Mouse (Mus musculus): ENCODE measurements at regions not wholly inside any gene's neighbourhood (a gene's known extent, or its start where the extent isn't known, plus 50 kb on each side); places are given as distances from the start of the nearest gene placed in this dataset.

DNA sequence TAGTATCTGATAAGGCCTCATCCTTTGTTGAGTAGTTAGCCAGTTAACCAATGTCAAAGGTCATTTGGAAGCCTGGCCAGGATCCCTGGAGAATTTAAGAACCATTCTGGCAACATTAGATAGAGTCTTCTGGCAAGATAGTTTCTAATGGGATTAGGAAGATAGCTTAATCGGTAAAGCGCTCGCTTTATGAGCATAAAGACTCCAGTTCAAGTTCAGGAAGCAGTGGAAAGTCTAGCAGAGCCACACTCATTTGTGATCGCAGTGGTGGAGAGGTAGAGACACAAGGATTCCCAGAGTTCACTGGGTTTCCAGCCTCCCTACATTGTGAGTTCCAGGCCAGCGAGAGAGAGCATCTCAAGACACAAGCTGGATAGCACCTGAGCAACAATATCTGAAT, 60.5 kb upstream of the Adamts9 start:
- no peaks in the 10 kb centered on the region for H3K27me3 ChIP-seq (ENCODE audit: control insufficient read depth, insufficient read depth, low read length)
- no peaks in the 10 kb centered on the region for H3K36me3 ChIP-seq (ENCODE audit: control insufficient read depth, insufficient read depth, low read length)
- TF ChIP-seq POLR2A (IDR thresholded peaks at IDR 0.05; ENCODE audit: control insufficient read depth, low read depth, low read length) (no peak), CTCF (IDR thresholded peaks at IDR 0.05; ENCODE audit: control insufficient read depth, insufficient read depth, insufficient replicate concordance, low read depth, low read length) (no peak)

DNA sequence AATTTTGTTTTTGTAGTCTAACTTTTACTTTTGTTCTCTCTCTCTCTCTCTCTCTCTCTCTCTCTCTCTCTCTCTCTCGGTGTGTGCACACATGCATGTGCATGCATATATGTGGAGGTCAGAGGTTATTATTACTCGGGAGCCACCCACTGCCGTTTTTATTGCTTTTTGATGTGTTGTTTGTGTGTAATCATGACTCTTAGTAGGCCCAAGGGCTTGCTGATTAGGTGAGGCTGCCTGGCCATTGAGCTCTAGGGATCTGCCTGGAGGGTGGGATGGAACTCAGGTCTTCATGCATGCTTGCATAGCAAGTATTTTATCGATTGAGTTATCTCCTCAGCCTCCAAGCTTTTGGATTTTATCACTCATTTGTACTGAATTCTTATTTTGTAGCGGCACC, 50.4 kb upstream of the Adamts9 start:
- Histone ChIP-seq H3K4me3 (ENCODE audit: control insufficient read depth, low read depth, low read length) (no peak overlapping the region), H3K36me3 (ENCODE audit: control insufficient read depth, insufficient read depth, low read length) (no peaks in the 10 kb centered on the region), H3K4me1 (ENCODE audit: control insufficient read depth, insufficient read depth, low read length) (no peaks in the 10 kb centered on the region), H3K27me3 (ENCODE audit: control insufficient read depth, insufficient read depth, low read length) (no peaks in the 10 kb centered on the region), H3K27ac (ENCODE audit: control insufficient read depth, insufficient read depth, low read depth, low read length) (no peak overlapping the region)
- no peak for TF ChIP-seq CTCF (IDR thresholded peaks at IDR 0.05; ENCODE audit: control insufficient read depth, insufficient read depth, insufficient replicate concordance, low read depth, low read length)
- TF ChIP-seq POLR2A (IDR thresholded peaks at IDR 0.05; ENCODE audit: control insufficient read depth, low read depth, low read length): no peak

More for the DNA sequence above, 60.5 kb upstream of the Adamts9 start:
- Histone ChIP-seq H3K4me3 (ENCODE audit: control insufficient read depth, low read depth, low read length) (no peak overlapping the region), H3K27ac (ENCODE audit: control insufficient read depth, insufficient read depth, low read depth, low read length) (no peak overlapping the region), H3K4me1 (ENCODE audit: control insufficient read depth, insufficient read depth, low read length) (no peaks in the 10 kb centered on the region)

Data from testis, adult 2 months (tissue).